Mouse (Mus musculus) forelimb bud, embryonic 11.5 days (tissue): ENCODE measurements around the gene Khdc1a.
"Not testable (repeated sequence)": the region's sequence is repeated elsewhere in the genome, so short reads cannot be mapped to it uniquely, and the experiment has no call there.

Experiments used
- DNase-seq: peaks from one replicate; pipeline ENCODE4 v3.0.0-alpha.2; 2012; ENCODE audit warnings: low read depth, low spot score

Khdc1a gene

DNA sequence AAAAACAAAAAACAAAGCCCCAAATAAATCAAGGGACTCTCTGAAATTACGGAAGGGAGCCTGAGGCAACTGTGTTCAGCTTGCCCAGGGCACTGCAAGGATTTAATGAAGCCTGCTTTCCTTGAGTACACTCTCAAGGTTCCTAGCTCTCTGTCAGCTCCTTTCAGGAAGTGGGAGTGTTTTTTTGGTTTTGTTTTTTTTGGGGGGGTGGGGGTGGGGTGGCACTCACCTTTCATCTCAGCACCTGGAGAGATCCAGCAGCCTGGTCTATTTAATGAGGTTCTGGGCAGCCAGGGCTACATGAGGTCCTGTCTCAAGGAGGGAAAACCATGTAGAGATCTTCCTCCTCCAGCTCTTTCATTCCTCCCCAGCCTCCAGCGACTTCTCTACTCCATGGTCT is at the start of gene Khdc1a:
Khdc1a (plus strand) TSS at position 301 of the 400 bp plus-strand sequence.
- DNase-seq, result no peak

- no peak for DNase-seq
These were observed 49.6 kb upstream of the Khdc1a start for GRCm38 (mm10) chr1:21299826-21300225.

DNA sequence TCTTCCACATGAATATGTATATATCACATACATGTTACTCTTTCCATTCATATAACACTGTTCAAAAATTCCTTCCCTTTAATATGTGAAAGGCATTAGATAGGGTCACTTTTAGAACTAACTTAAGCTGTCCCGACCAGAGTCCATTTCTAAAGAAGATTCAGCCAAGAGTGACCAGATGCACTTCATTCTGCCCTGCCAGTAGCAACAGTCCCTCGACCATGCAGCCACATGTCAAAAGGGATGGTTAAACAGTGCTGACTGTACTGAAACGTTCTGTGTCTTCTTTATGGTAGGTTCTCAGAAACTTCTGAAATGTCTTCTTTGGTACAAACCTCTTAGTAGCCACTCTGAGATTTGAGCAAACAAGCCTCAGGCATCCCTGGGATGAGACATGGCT is 47.8 kb upstream of the Khdc1a start:
- DNase-seq, result no peak

GRCm38 (mm10) chr1:21304174-21304573 is 45.3 kb upstream of the Khdc1a start:
- no peak for DNase-seq

DNA sequence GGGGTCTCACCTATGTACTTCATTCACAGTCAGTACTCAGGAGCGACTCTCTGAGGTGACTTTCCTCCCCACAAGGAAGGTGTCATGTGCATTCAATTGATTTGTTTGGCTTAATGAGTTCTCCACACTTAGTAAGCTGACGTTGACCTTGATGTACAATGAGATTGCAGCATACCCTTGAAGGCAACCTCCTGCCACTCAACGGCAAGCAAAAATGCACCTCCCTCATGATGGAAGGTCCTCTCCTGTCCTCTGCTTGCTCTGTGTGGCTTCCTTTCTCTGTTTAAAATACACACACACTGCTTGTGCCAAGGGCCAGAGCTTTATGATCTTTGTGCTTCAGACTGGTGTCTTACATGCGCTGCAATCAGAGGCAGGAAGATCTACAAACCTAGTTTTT is 44.8 kb upstream of the Khdc1a start:
- DNase-seq, result no peak

- DNase-seq, result no peak
These were observed 44.0 kb upstream of the Khdc1a start for GRCm38 (mm10) chr1:21305443-21305842.

GRCm38 (mm10) chr1:21314336-21314735 is 35.1 kb upstream of the Khdc1a start:
- DNase-seq, result no peak

GRCm38 (mm10) chr1:21315756-21316155 is 33.7 kb upstream of the Khdc1a start:
- no peak for DNase-seq

DNA sequence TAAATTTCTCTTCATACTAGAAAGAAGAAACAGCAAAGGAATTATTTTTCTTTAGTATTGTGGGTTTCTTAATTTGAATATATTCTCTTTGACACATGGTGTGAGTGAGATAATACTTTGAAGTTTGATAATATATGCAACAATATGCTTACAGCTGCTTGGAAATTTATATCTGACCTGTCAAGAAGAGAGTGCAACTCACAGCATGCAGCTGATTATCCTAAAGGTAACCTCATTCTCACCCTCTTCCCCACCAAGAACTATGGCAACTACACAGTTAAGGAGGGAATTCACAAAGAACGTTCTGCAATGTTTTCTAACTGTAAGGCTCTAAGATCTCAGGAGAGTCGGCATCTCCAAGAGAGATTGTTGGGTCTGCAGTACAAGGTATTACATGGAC is 33.1 kb upstream of the Khdc1a start:
- no peak for DNase-seq

GRCm38 (mm10) chr1:21318202-21318601 is 31.2 kb upstream of the Khdc1a start:
- no peak for DNase-seq

GRCm38 (mm10) chr1:21320271-21320670 is 29.2 kb upstream of the Khdc1a start:
- not testable (repeated sequence) for DNase-seq

GRCm38 (mm10) chr1:21321656-21322055 is 27.8 kb upstream of the Khdc1a start:
- DNase-seq, result no peak

DNA sequence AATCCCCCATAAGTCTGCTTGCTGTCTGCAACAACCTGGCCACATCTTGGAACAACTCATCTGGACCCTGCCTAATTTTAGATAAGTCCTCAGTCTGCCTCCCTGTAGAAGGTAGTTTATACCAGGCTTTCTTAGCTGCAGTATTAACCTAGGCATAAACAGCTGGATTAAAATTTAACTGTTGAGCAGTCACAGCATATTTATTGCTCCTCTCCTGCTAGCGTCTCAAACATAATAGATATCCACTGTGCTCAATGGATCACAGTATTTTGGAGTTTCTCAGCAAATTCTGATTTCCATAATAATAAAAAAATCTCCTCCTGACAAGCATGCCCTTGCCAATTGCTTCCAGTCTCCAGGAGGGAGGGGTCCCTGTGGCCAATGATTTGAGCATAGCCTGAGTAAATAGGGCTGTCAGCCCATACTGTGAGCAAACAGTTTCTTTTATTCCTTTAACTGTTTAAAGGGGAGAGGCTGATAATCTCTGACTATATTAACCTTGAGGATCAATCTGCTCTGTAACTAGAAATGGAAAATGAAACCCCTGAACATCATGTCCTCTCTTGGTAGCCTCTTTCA is 25.4 kb upstream of the Khdc1a start:
- no peak for DNase-seq

DNA sequence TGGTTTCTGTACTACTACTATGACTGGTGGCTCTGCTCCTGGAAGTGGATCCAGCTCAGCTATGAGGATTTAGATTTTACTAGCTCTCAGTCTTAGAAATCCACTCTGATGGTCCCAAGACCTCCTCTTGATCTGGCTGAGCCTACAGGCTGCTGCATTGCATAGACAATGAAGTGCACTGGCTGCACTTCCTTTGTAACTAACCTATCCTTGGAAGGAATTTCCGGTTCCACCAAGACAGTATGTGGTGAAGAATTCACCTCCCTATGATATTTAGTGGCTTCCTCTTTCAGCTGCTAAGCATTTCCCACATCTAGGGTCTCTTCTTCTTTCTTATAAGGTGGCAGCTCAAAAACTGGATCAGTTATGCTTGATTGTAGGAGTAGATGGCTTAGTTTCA is 24.8 kb upstream of the Khdc1a start:
- DNase-seq, result no peak

DNA sequence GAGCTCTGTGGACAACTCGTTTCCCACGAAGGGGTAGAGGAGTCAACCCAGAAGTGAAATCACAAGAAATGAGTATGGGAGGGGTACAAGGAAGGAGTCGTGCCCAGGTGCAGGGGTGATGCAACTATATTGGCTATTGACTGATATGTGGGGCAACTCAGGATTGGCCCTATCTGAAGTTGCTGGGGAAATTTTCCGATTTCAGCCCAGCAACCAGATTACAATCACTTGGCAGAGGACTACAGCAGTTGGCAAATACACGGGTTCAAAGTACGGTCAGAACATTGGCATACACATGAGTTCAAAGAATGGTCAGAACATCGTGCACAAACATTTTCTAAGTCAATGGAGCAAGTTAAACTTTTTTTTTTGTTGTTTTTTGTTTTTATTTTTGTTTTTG is 22.7 kb upstream of the Khdc1a start:
- DNase-seq, result no peak

- not testable (repeated sequence) for DNase-seq
These were observed 18.3 kb upstream of the Khdc1a start for GRCm38 (mm10) chr1:21331161-21331560.

DNA sequence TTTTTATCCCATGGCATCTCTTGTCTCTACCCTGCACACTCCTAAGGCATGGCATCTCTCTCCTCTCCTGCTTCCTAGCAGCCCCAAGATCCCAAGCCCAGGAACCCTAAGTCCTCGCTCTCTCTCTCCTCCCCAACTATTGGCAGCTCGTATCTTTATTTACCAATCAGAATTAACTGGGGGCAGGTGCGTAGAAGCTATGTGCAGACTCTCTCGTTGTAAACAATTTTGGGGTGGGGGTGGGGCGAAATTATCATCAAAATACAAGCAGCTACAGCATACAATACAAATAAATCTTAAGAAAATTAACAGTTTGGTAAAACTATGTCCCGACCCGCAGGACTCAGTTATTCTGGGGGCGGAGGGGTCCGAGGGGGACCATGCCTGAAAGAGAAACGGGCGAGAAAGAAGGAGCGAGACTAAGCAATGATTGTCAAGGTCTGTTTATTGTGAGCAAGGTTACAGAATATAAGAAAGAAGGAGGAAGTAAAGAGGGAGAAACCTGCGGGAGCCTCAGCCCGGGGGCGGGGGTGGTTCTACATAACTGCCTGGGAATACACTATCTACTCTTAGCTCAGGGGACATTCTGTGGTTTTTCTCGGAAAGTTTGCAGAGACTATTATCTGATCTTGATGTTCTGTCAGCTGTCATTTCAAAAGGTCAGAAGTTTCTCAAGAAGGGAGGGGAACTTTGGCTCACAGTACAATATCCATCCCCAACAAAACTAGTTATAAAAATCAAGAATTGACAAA is 16.0 kb upstream of the Khdc1a start:
- no peak for DNase-seq

GRCm38 (mm10) chr1:21335836-21336235 is 13.6 kb upstream of the Khdc1a start:
- no peak for DNase-seq

GRCm38 (mm10) chr1:21340745-21341144 is 8.7 kb upstream of the Khdc1a start:
- no peak for DNase-seq

DNA sequence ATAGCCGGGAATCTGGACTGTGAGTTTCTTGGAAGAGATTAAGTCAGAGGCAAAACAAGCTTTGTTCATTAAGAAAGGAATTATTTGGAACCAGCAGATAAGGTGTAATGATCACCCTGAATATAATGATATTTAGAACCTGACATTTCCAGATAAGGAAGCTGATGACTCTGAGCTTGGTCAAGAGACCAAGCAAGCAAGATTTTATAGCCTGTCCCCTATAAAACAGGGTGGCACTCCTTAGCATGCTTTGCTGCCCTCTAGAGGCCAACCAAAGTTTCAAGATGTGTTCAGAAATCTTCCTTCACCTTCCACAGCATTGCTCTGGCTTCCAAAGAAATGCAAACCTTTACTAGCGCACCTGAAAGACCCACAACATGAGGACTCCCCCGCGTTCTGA is 5.2 kb upstream of the Khdc1a start:
- peak; percentile 26 for DNase-seq

DNA sequence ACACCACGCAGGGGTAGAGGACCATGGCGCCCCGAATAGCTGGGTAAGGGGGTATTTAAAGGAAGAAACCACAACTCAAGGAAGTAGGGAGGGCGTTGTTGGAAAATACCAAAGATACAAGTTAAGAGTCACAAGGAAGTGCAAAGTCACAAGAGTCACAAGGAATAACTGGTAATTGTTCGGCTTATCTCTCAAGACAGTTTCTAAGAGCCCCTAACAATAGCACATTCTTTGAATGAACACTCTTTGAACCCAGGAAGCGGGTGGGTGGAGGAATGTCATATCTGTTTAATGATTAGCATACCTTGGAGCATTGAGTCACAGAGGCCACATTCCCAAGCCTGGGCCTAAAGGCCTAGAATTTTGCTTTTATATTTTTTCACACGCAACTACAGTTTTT is 4.7 kb upstream of the Khdc1a start:
- DNase-seq, result not testable (repeated sequence)

DNA sequence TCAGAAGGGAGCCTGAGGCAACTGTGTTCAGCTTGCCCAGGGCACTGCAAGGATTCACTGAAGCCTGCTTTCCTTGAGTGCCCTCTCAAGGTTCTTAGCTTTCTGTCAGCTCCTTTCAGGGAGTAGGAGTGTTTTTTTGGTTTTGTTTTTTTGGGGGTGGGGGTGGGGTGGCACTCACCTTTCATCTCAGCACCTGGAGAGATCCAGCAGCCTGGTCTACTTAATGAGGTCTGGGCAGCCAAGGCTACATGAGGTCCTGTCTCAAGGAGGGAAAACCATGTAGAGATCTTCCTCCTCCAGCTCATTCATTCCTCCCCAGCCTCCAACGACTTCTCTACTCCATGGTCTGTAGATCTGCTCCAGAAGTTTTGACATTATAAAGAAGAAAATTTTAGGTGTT is 18.6 kb downstream of the Khdc1a start, which contains the start of gene Khdc1c:
Khdc1c (plus strand) TSS at position 301 of the 400 bp plus-strand sequence.
- DNase-seq, result not testable (repeated sequence)

GRCm38 (mm10) chr1:21383256-21383655 is 33.8 kb downstream of the Khdc1a start, which contains the start of gene Khdc1b:
Gene Khdc1b, plus strand, starts transcription at chr1:21383556.
- DNase-seq, result no peak
